Mouse (Mus musculus): ENCODE measurements around the gene Cyp1a1. TPM values are rescaled to one million over a fixed set of nuclear protein-coding genes. Genes with fewer than 3 reads are reported as not detected.
"Not testable (repeated sequence)": the region's sequence is repeated elsewhere in the genome, so short reads cannot be mapped to it uniquely, and the experiment has no call there.

Gene Cyp1a1
- polyA plus RNA-seq, 1 experiment from 2014 or later = not detected

DNA sequence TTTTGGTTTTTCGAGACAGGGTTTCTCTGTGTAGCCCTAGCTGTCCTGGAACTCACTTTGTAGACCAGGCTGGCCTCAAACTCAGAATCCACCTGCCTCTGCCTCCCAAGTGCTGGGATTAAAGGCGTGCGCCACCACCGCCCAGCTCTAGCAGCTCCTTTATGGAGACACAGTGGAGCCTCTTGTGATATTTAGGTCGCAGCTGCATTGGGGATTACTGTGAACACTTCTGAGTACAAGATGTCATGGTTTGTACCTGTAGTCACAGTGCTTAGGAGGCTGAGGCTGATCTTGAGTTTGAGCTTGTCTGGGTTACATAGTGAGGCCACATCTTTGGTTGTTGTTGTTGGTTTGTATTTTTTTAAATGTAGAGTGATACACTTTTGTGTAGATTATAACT, 22.5 kb downstream of the Cyp1a1 start:
- ATAC-seq (replicated peaks; ENCODE audit: insufficient number of reproducible peaks, low FRiP score, low TSS enrichment, low read depth); H3K36me3 ChIP-seq (replicated peaks; ENCODE audit: control insufficient read depth, insufficient read depth, low read depth, low read length); DNase-seq (ENCODE audit: low spot score); H3K4me3 ChIP-seq (ENCODE audit: low read depth, low read length); H3K4me1 ChIP-seq (ENCODE audit: control insufficient read depth, insufficient read depth, low read length); H3K9me3 ChIP-seq (replicated peaks; ENCODE audit: control insufficient read depth, low read length); H3K27me3 ChIP-seq (ENCODE audit: control insufficient read depth, insufficient read depth, low read length); H3K9ac ChIP-seq (replicated peaks; ENCODE audit: low read length); H3K4me2 ChIP-seq (ENCODE audit: low read depth, low read length); H3K27ac ChIP-seq (replicated peaks; ENCODE audit: low read depth, low read length): not testable (repeated sequence)
- 89% methylated on average over 5 of the region's 5 CpGs for WGBS

DNA sequence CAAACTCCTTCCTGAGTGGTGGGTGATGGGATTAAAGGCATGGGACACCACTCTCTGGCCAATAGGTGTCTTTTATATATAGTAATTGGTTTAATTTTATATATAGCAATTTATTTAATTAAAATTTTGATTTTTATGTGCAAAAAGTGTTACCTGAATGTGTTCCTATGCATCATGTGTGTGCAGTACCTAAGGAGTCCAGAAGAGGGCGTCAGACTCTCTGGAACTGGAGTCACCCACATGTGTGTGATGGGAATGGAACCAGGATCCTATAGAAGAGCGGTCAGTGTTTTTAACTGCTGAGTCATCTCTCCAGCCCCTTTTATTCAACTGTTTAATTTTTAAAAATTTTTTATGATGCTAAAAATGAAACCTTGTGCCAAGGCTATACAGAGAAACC, 24.5 kb downstream of the Cyp1a1 start:
- ATAC-seq (replicated peaks; ENCODE audit: insufficient number of reproducible peaks, low FRiP score, low TSS enrichment, low read depth) = no peak

DNA sequence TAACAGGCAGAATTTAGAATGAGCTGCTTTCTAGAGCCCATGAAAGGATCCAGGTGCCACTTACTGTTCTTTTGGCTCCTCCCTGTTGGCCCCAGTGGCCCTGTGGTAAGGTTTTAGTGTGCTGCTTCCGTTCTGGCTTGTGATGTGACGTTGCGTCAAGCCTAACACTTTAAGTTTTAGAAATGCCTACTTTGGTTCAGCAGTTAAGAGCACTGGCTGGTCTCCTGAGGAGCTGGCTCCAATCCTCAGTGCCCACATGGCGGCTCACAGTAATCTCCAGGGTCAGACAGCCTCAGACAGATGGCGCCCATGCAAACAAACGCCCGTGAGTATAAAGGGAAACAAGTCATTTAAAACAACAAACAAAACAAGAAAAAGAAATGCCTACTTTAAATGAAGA, 30.7 kb downstream of the Cyp1a1 start:
- H3K9me3 ChIP-seq (replicated peaks; ENCODE audit: control insufficient read depth, low read length) = no peaks in the 10 kb centered on the region
- H3K27me3 ChIP-seq (ENCODE audit: control insufficient read depth, insufficient read depth, low read length) = no peaks in the 10 kb centered on the region
- no peak overlapping the region for H3K4me2 ChIP-seq (ENCODE audit: low read depth, low read length)
- 88% methylated on average over 7 of the region's 7 CpGs for WGBS
- H3K27ac ChIP-seq (replicated peaks; ENCODE audit: low read depth, low read length) = no peak overlapping the region
- ATAC-seq (replicated peaks; ENCODE audit: insufficient number of reproducible peaks, low FRiP score, low TSS enrichment, low read depth) (no peak), DNase-seq (ENCODE audit: low spot score) (no peak)
- no peak overlapping the region for H3K9ac ChIP-seq (replicated peaks; ENCODE audit: low read length)
- H3K36me3 ChIP-seq (replicated peaks; ENCODE audit: control insufficient read depth, insufficient read depth, low read depth, low read length) = peaks cover 5% of the 10 kb centered on the region; the same call in 1 of the 2 replicates
- H3K4me1 ChIP-seq (ENCODE audit: control insufficient read depth, insufficient read depth, low read length) = no peaks in the 10 kb centered on the region
- no peak overlapping the region for H3K4me3 ChIP-seq (ENCODE audit: low read depth, low read length)

More for the DNA sequence above, 24.5 kb downstream of the Cyp1a1 start:
- no peak for DNase-seq (ENCODE audit: low spot score)
- 79% methylated on average over 2 of the region's 2 CpGs for WGBS
- Histone ChIP-seq H3K4me3 (ENCODE audit: low read depth, low read length) (no peak overlapping the region), H3K9me3 (replicated peaks; ENCODE audit: control insufficient read depth, low read length) (no peaks in the 10 kb centered on the region), H3K27ac (replicated peaks; ENCODE audit: low read depth, low read length) (no peak overlapping the region), H3K9ac (replicated peaks; ENCODE audit: low read length) (no peak overlapping the region), H3K36me3 (replicated peaks; ENCODE audit: control insufficient read depth, insufficient read depth, low read depth, low read length) (peaks cover 5% of the 10 kb centered on the region; the same call in 1 of the 2 replicates), H3K4me1 (ENCODE audit: control insufficient read depth, insufficient read depth, low read length) (no peaks in the 10 kb centered on the region), H3K27me3 (ENCODE audit: control insufficient read depth, insufficient read depth, low read length) (no peaks in the 10 kb centered on the region), H3K4me2 (ENCODE audit: low read depth, low read length) (no peak overlapping the region)

DNA sequence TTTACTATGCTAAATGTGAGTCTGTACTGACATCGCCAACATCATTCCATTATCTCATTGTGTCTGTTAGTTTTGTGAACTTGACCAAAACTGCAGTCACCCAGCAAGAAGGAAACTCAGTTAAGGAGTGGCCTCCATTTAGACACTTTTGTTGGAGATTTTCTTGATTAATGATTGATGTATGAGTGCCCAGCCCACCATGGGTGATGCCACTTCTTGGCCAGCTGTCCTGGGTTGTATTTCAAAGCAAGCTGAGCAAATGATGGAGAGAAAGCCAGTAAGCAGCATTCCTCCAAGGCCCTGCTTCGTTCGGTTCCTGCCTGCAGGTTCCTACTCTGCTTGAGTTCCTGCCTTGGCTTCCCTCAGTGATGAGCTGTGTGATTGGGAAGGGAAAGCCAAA, 33.0 kb downstream of the Cyp1a1 start:
- 91% methylated on average over 3 of the region's 3 CpGs for WGBS

DNA sequence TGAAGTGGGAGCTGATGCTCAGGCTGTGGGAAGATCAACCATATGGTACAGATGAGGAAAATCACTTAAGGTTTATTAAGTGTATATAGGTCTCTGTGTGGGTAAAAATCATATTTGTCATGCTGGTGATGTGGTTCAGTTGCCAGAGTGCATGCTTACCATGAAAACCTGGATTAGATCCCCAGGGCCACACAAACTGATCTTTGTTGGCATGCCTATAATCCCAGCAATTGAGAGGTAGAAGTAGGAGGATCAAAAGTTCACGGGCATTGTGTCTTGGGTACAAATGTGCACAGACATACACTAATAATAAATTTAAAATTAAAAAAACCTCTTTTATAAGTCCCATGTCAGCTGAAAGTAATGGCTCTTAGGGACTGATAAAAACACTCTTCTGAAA, 34.6 kb downstream of the Cyp1a1 start:
- H3K36me3 ChIP-seq (replicated peaks; ENCODE audit: control insufficient read depth, insufficient read depth, low read depth, low read length) = no peaks in the 10 kb centered on the region
- no peak overlapping the region for H3K9ac ChIP-seq (replicated peaks; ENCODE audit: low read length)
- no peak overlapping the region for H3K4me3 ChIP-seq (ENCODE audit: low read depth, low read length)
- H3K27me3 ChIP-seq (ENCODE audit: control insufficient read depth, insufficient read depth, low read length) = no peaks in the 10 kb centered on the region
- no peak overlapping the region for H3K4me2 ChIP-seq (ENCODE audit: low read depth, low read length)
- WGBS = 79% methylated on average over 1 of the region's 1 CpGs
- no peaks in the 10 kb centered on the region for H3K4me1 ChIP-seq (ENCODE audit: control insufficient read depth, insufficient read depth, low read length)
- ATAC-seq (replicated peaks; ENCODE audit: insufficient number of reproducible peaks, low FRiP score, low TSS enrichment, low read depth) (no peak), DNase-seq (ENCODE audit: low spot score) (no peak)
- no peaks in the 10 kb centered on the region for H3K9me3 ChIP-seq (replicated peaks; ENCODE audit: control insufficient read depth, low read length)
- no peak overlapping the region for H3K27ac ChIP-seq (replicated peaks; ENCODE audit: low read depth, low read length)

More for the DNA sequence above, 33.0 kb downstream of the Cyp1a1 start:
- no peak for DNase-seq (ENCODE audit: low spot score)
- ATAC-seq (replicated peaks; ENCODE audit: insufficient number of reproducible peaks, low FRiP score, low TSS enrichment, low read depth) = no peak
- no peak overlapping the region for H3K27ac ChIP-seq (replicated peaks; ENCODE audit: low read depth, low read length)
- no peaks in the 10 kb centered on the region for H3K36me3 ChIP-seq (replicated peaks; ENCODE audit: control insufficient read depth, insufficient read depth, low read depth, low read length)
- no peaks in the 10 kb centered on the region for H3K9me3 ChIP-seq (replicated peaks; ENCODE audit: control insufficient read depth, low read length)
- no peaks in the 10 kb centered on the region for H3K27me3 ChIP-seq (ENCODE audit: control insufficient read depth, insufficient read depth, low read length)
- no peak overlapping the region for H3K4me3 ChIP-seq (ENCODE audit: low read depth, low read length)
- no peak overlapping the region for H3K9ac ChIP-seq (replicated peaks; ENCODE audit: low read length)
- no peaks in the 10 kb centered on the region for H3K4me1 ChIP-seq (ENCODE audit: control insufficient read depth, insufficient read depth, low read length)
- no peak overlapping the region for H3K4me2 ChIP-seq (ENCODE audit: low read depth, low read length)

DNA sequence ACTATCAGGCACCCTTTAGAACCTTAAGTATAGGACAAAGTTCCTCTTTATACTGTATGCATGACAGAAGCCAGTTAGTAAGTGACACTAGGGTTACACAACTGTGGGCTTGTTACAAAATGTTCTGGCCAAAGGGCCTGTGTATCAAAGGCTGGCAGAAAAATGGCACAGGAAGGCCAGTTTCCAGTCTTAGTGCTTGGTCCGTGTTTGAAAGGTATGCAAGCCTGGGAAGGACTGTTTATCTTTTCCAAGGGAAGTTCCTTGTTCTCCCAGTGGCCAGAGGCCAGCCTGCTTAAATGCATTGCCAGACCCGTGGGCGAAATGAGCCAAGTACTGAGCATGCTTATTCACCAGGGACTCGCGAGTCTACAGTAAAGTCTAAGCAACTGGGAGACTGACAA, 35.6 kb downstream of the Cyp1a1 start:
- Histone ChIP-seq H3K9ac (replicated peaks; ENCODE audit: low read length) (no peak overlapping the region), H3K27me3 (ENCODE audit: control insufficient read depth, insufficient read depth, low read length) (no peaks in the 10 kb centered on the region), H3K36me3 (replicated peaks; ENCODE audit: control insufficient read depth, insufficient read depth, low read depth, low read length) (no peaks in the 10 kb centered on the region), H3K27ac (replicated peaks; ENCODE audit: low read depth, low read length) (no peak overlapping the region), H3K4me2 (ENCODE audit: low read depth, low read length) (no peak overlapping the region), H3K4me1 (ENCODE audit: control insufficient read depth, insufficient read depth, low read length) (no peaks in the 10 kb centered on the region), H3K4me3 (ENCODE audit: low read depth, low read length) (no peak overlapping the region), H3K9me3 (replicated peaks; ENCODE audit: control insufficient read depth, low read length) (no peaks in the 10 kb centered on the region)
- ATAC-seq (replicated peaks; ENCODE audit: insufficient number of reproducible peaks, low FRiP score, low TSS enrichment, low read depth) = no peak
- DNase-seq (ENCODE audit: low spot score) = no peak
- 77% methylated on average over 5 of the region's 5 CpGs for WGBS

DNA sequence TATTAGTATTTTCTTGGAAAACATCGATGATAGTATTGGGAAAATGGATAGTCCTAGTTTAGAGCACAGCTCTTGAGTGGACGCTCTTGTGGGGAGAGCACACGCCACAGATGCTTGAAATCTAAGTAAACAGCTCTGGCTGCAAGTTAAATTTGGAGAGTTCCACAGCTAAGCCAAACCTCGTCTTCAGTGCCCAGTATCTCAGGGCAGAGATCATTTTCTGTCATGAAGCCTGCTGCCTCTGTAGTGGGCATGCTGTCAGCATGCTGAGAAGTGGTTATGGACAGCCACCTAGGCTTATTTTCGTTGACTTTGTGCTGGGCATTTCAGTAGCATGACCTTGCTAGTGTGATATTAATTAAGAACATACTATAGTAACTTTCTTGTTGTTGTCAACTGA, 36.1 kb downstream of the Cyp1a1 start:
- no peak for ATAC-seq (replicated peaks; ENCODE audit: insufficient number of reproducible peaks, low FRiP score, low TSS enrichment, low read depth)
- DNase-seq (ENCODE audit: low spot score) = no peak
- Histone ChIP-seq H3K9me3 (replicated peaks; ENCODE audit: control insufficient read depth, low read length) (no peaks in the 10 kb centered on the region), H3K9ac (replicated peaks; ENCODE audit: low read length) (no peak overlapping the region), H3K4me2 (ENCODE audit: low read depth, low read length) (no peak overlapping the region), H3K27me3 (ENCODE audit: control insufficient read depth, insufficient read depth, low read length) (no peaks in the 10 kb centered on the region), H3K36me3 (replicated peaks; ENCODE audit: control insufficient read depth, insufficient read depth, low read depth, low read length) (no peaks in the 10 kb centered on the region), H3K4me1 (ENCODE audit: control insufficient read depth, insufficient read depth, low read length) (no peaks in the 10 kb centered on the region), H3K27ac (replicated peaks; ENCODE audit: low read depth, low read length) (no peak overlapping the region), H3K4me3 (ENCODE audit: low read depth, low read length) (no peak overlapping the region)
- 89% methylated on average over 5 of the region's 5 CpGs for WGBS

DNA sequence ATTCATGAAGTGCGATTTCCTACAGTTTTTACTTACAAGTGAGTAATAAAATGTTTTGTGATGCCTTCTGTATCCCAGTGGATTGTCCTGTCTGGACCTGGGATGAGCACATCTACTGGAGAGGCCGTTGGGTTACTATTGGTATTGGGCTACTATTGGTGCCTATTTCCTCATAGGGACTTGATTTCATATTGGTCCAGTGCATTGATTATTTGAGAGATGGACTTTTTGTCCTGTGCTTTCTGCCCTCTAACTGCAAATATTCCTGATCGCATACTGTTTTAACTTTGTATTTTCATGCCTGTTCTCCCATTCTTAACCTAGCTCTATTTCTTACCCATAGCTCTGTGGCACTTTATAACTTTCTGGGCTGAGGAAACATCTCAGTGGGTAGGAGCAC, 37.0 kb downstream of the Cyp1a1 start:
- no peaks in the 10 kb centered on the region for H3K27me3 ChIP-seq (ENCODE audit: control insufficient read depth, insufficient read depth, low read length)
- H3K4me3 ChIP-seq (ENCODE audit: low read depth, low read length) = no peak overlapping the region
- 93% methylated on average over 3 of the region's 3 CpGs for WGBS
- DNase-seq (ENCODE audit: low spot score) = no peak
- H3K27ac ChIP-seq (replicated peaks; ENCODE audit: low read depth, low read length) = no peak overlapping the region
- no peaks in the 10 kb centered on the region; the same call in 1 of the 2 replicates for H3K36me3 ChIP-seq (replicated peaks; ENCODE audit: control insufficient read depth, insufficient read depth, low read depth, low read length)
- H3K4me2 ChIP-seq (ENCODE audit: low read depth, low read length) = no peak overlapping the region
- no peak overlapping the region for H3K9ac ChIP-seq (replicated peaks; ENCODE audit: low read length)
- no peaks in the 10 kb centered on the region for H3K9me3 ChIP-seq (replicated peaks; ENCODE audit: control insufficient read depth, low read length)
- ATAC-seq (replicated peaks; ENCODE audit: insufficient number of reproducible peaks, low FRiP score, low TSS enrichment, low read depth) = no peak
- H3K4me1 ChIP-seq (ENCODE audit: control insufficient read depth, insufficient read depth, low read length) = no peaks in the 10 kb centered on the region

Measured in embryonic facial prominence, embryonic 11.5 days (tissue).